Mouse (Mus musculus) cerebellum, adult (tissue): ENCODE results near the gene Pigm.

Source experiments
- ATAC-seq: cut with Nextera tagmentation; 2 replicates; pipeline ENCODE4 v1.9.2; 2017; ENCODE audit warnings: mild to moderate bottlenecking, moderate library complexity, mixed read lengths; ENCODE audit not compliant: insufficient number of reproducible peaks, low FRiP score, low TSS enrichment

The Pigm gene

GRCm38 (mm10) chr1:172409431-172409830 is 33.1 kb downstream of the Pigm start:
- ATAC-seq: no peak

GRCm38 (mm10) chr1:172410806-172411205 is 34.5 kb downstream of the Pigm start:
- ATAC-seq: no peak

- peak; percentile 77; the same call in 1 of the 2 replicates for ATAC-seq
Observed at GRCm38 (mm10) chr1:172412204-172412603, 35.9 kb downstream of the Pigm start.

GRCm38 (mm10) chr1:172413491-172414230 is 37.3 kb downstream of the Pigm start:
- no peak for ATAC-seq

- ATAC-seq: no peak
Observed at GRCm38 (mm10) chr1:172414231-172414585, 37.9 kb downstream of the Pigm start.

- no peak for ATAC-seq
Observed at GRCm38 (mm10) chr1:172415061-172415460, 38.7 kb downstream of the Pigm start.

GRCm38 (mm10) chr1:172418173-172418572 is 41.8 kb downstream of the Pigm start:
- ATAC-seq: no peak

- ATAC-seq: no peak
Observed at GRCm38 (mm10) chr1:172418642-172419041, 42.3 kb downstream of the Pigm start.

GRCm38 (mm10) chr1:172420181-172420580 is 43.8 kb downstream of the Pigm start:
- no peak for ATAC-seq

GRCm38 (mm10) chr1:172423393-172423792 is 47.0 kb downstream of the Pigm start:
- ATAC-seq: no peak

GRCm38 (mm10) chr1:172426419-172426818 is 50.1 kb downstream of the Pigm start:
- no peak for ATAC-seq

- ATAC-seq: no peak
Observed at GRCm38 (mm10) chr1:172427841-172428240, 51.5 kb downstream of the Pigm start.

GRCm38 (mm10) chr1:172428614-172429013 is 52.3 kb downstream of the Pigm start:
- ATAC-seq: no peak

- no peak for ATAC-seq
Observed at GRCm38 (mm10) chr1:172430731-172431220, 54.4 kb downstream of the Pigm start.

GRCm38 (mm10) chr1:172431836-172432586 is 55.7 kb downstream of the Pigm start:
- ATAC-seq: no peak

GRCm38 (mm10) chr1:172432587-172432955 is 56.2 kb downstream of the Pigm start:
- ATAC-seq: no peak

GRCm38 (mm10) chr1:172433012-172433850 is 56.9 kb downstream of the Pigm start:
- no peak for ATAC-seq
